Mouse (Mus musculus): ENCODE data around the gene Nek2.

Gene Nek2

GRCm38 (mm10) chr1:191858136-191858535 lies 36.9 kb downstream of the Nek2 start:
- DNase-seq (ENCODE audit: low read depth, low spot score), result no peak

- DNase-seq (ENCODE audit: low read depth, low spot score), result no peak
Measured at GRCm38 (mm10) chr1:191859847-191860246, 38.6 kb downstream of the Nek2 start.

GRCm38 (mm10) chr1:191861247-191861646 lies 40.0 kb downstream of the Nek2 start:
- DNase-seq (ENCODE audit: low read depth, low spot score), result peak; percentile 20

- no peak for DNase-seq (ENCODE audit: low read depth, low spot score)
Measured at GRCm38 (mm10) chr1:191863833-191864550, 42.7 kb downstream of the Nek2 start.

GRCm38 (mm10) chr1:191864551-191865027 lies 43.3 kb downstream of the Nek2 start:
- no peak for DNase-seq (ENCODE audit: low read depth, low spot score)

- no peak for DNase-seq (ENCODE audit: low read depth, low spot score)
Measured at GRCm38 (mm10) chr1:191872076-191872710, 50.9 kb downstream of the Nek2 start.

- no peak for DNase-seq (ENCODE audit: low read depth, low spot score)
Measured at GRCm38 (mm10) chr1:191875006-191875405, 53.8 kb downstream of the Nek2 start.

- DNase-seq (ENCODE audit: low read depth, low spot score), result no peak
Measured at GRCm38 (mm10) chr1:191875683-191876305, 54.5 kb downstream of the Nek2 start.

- DNase-seq (ENCODE audit: low read depth, low spot score), result no peak
Measured at GRCm38 (mm10) chr1:191877681-191878080, 56.4 kb downstream of the Nek2 start.

GRCm38 (mm10) chr1:191878518-191878921 lies 57.3 kb downstream of the Nek2 start:
- DNase-seq (ENCODE audit: low read depth, low spot score), result peak; percentile 13

- no peak for DNase-seq (ENCODE audit: low read depth, low spot score)
Measured at GRCm38 (mm10) chr1:191880247-191880646, 59.0 kb downstream of the Nek2 start.

GRCm38 (mm10) chr1:191880921-191881609 lies 59.8 kb downstream of the Nek2 start:
- DNase-seq (ENCODE audit: low read depth, low spot score), result peak; percentile 48

GRCm38 (mm10) chr1:191881663-191882062 lies 60.4 kb downstream of the Nek2 start:
- DNase-seq (ENCODE audit: low read depth, low spot score), result no peak
